Mouse (Mus musculus) midbrain, embryonic 12.5 days (tissue): Measurements from ENCODE around the gene Arfrp1. TPM values are rescaled to one million over a fixed set of nuclear protein-coding genes. Genes with fewer than 3 reads are reported as not detected.

Experiments
- ATAC-seq: fragments of 200-750 bp; cut with Nextera tagmentation; 2 replicates; pipeline ENCODE4 v1.8.0; 2017; ENCODE audit warnings: low read depth, moderate TSS enrichment, moderate library complexity; ENCODE audit not compliant: low FRiP score
- H3K27ac ChIP-seq: fragments of 300-500 bp; sonication (generic); replicated peaks from 2 replicates; pipeline ENCODE4 v1.5.1; 2016; ENCODE audit warnings: mild to moderate bottlenecking
- H3K27me3 ChIP-seq: fragments of 300-500 bp; sonication (generic); 2 replicates; pipeline ENCODE4 v1.6.1; 2016; ENCODE audit warnings: mild to moderate bottlenecking
- H3K36me3 ChIP-seq: fragments of 300-500 bp; sonication (generic); 2 replicates; pipeline ENCODE4 v1.6.1; 2016
- H3K4me1 ChIP-seq: fragments of 300-500 bp; sonication (generic); 2 replicates; pipeline ENCODE4 v1.6.1; 2016
- H3K4me2 ChIP-seq: fragments of 300-500 bp; sonication (generic); replicated peaks from 2 replicates; pipeline ENCODE4 v1.6.1; 2016; ENCODE audit warnings: mild to moderate bottlenecking, moderate library complexity
- H3K4me3 ChIP-seq: fragments of 300-500 bp; sonication (generic); 2 replicates; pipeline ENCODE4 v1.5.1; 2016; ENCODE audit warnings: mild to moderate bottlenecking
- H3K9ac ChIP-seq: fragments of 300-500 bp; sonication (generic); replicated peaks from 2 replicates; pipeline ENCODE4 v1.6.1; 2016; ENCODE audit warnings: mild to moderate bottlenecking, moderate library complexity
- H3K9me3 ChIP-seq: fragments of 300-500 bp; sonication (generic); 2 replicates; pipeline ENCODE4 v1.6.1; 2016; ENCODE audit warnings: mild to moderate bottlenecking
- WGBS: fragments of 180-500 bp; shearing (Covaris S2); methylation state at CpG from one replicate; pipeline ENCODE4 v1.1.7; 2016; 5-methylcytosine and 5-hydroxymethylcytosine counted together
- polyA plus RNA-seq: library from polyadenylated mRNA; unstranded; fragments of >200 nt; fragmentation: Nextera tagmentation; extraction: Ambion mirVana; gene quantifications from 2 replicates; pipeline ENCODE4 v1.2.1, GENCODE M21; 2016

Arfrp1 gene
- polyA plus RNA-seq, 1 experiment from 2014 or later: 84.0 TPM

DNA sequence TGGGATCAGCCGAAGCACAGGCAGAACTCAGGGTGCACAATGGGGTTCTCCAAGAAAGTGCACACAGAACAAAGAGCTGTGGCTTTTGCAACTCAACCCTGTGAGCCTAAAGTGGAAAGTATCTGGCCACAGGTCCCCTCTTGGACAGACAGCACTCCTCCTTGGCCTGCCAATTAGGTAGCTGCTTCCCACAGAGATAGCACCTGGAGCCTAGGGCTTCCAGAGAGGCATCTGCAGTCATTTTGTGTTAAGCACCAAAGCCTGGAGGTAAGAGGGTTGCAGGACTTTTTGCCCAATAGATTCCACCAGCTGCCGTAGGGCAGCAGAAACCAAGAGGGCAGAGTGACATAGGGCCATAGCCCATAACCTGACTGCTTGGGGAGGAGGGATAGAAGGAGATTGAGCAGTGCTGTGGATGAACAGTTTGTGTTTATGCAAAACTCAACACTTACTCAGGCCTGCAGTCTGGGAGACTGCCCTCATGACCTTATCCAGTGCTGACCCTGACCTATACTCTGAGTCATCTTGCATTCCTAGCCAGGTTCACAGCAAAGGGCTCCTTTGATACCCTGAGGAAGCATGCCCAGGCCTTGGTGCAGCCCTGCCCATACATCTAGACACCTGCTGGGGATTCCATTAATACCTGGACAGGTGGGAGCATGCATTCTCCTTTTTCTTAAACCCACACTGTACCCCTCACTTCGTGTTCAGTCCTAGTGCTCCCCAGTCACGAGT is 25.1 kb upstream of the Arfrp1 start:
- Histone ChIP-seq H3K4me3 (no peak overlapping the region), H3K27ac (no peak overlapping the region), H3K27me3 (no peaks in the 10 kb centered on the region), H3K4me2 (no peak overlapping the region), H3K9me3 (no peaks in the 10 kb centered on the region), H3K36me3 (peaks cover 56% of the 10 kb centered on the region), H3K9ac (no peak overlapping the region), H3K4me1 (no peaks in the 10 kb centered on the region)
- 81% methylated on average over 4 of the region's 4 CpGs for WGBS
- no peak for ATAC-seq

DNA sequence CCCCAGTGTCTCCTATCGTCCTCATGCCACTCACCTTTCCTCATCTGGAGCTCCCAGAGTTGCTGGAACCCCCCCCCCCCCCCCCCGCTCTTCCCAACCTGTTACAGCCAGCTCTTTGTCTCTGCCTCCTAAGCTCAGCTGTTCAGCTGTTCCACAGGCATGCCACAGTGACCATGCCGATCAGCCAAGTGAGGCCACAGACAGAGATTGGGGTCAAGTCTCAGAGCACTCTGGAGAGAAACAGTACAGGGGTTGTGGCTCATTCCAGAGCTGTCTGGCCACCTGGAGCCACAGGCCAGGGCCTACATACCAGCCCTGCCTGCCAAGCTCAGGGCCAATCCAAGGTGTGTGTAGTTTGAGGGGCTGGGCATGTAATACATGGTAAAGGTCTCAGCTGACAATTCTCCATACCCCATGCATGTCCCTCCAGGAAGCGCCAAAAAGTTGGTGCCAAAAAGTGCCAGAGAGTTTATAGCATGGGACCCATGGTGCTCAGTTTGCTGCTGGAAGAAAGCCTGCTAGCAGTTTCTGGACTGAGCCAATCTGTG is 21.5 kb upstream of the Arfrp1 start:
- Histone ChIP-seq H3K27me3 (no peaks in the 10 kb centered on the region), H3K4me1 (no peaks in the 10 kb centered on the region), H3K4me2 (no peak overlapping the region), H3K4me3 (no peak overlapping the region), H3K36me3 (peaks cover 65% of the 10 kb centered on the region), H3K9me3 (no peaks in the 10 kb centered on the region), H3K27ac (no peak overlapping the region), H3K9ac (no peak overlapping the region)
- ATAC-seq: no peak
- WGBS: 79% methylated on average over 3 of the region's 4 CpGs

- Histone ChIP-seq H3K27ac (no peak overlapping the region), H3K4me3 (no peak overlapping the region), H3K36me3 (peaks cover 68% of the 10 kb centered on the region), H3K4me2 (no peak overlapping the region), H3K27me3 (no peaks in the 10 kb centered on the region), H3K9me3 (no peaks in the 10 kb centered on the region), H3K9ac (no peak overlapping the region), H3K4me1 (no peaks in the 10 kb centered on the region)
- WGBS: 92% methylated on average over 3 of the region's 3 CpGs
- no peak for ATAC-seq
These were observed 20.7 kb upstream of the Arfrp1 start for GRCm38 (mm10) chr2:181385885-181386284.

DNA sequence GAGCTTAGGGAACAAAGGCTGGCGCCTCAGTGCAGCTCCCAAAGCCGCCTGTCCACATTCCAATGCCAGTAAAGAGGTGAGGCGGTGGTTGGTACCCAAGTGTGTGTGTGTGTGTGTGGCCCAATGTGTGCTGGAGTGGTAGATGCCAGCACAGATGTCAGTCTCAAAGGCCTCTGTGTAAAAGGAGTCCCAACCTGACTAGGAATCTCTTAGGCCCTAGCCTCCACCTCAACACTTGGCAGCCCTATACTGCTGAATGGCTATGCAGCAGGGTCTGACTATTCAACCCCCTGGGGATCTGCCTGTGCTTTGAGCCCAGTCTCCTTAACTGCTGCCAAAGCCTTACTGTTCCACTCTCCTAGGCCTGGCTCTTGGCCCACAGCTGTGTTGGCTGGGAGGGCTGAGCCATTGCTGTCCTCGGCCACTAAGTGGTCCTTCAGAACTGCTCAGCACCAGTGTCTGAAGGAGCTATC is 19.8 kb upstream of the Arfrp1 start:
- no peak for ATAC-seq
- H3K36me3 ChIP-seq: peaks cover 68% of the 10 kb centered on the region
- no peaks in the 10 kb centered on the region for H3K9me3 ChIP-seq
- H3K4me2 ChIP-seq: no peak overlapping the region
- no peak overlapping the region for H3K4me3 ChIP-seq
- no peaks in the 10 kb centered on the region for H3K4me1 ChIP-seq
- no peaks in the 10 kb centered on the region for H3K27me3 ChIP-seq
- H3K9ac ChIP-seq: no peak overlapping the region
- no peak overlapping the region for H3K27ac ChIP-seq
- 79% methylated on average over 4 of the region's 4 CpGs for WGBS

DNA sequence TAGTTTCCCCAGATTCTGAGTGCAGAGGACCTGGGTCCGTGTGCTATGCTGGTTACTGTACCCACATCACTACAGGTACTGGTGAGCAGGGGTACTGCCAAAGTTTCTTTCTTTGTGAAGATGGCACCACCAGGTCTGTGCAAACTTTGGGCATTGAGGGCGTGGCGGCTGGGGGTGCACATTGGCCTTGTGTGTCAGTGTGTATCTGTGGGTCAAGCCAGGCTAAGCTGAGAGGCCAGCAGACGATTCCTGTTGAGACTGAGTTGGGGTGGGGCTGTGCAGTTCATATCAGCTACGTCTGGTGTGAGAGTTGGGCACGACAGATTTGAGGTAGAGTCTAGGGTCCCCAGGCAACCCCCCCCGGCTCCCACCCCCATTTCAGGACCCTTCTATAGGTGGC is 19.3 kb upstream of the Arfrp1 start:
- Histone ChIP-seq H3K4me3 (no peak overlapping the region), H3K27ac (no peak overlapping the region), H3K9ac (no peak overlapping the region), H3K4me2 (no peak overlapping the region), H3K36me3 (peaks cover 68% of the 10 kb centered on the region), H3K27me3 (no peaks in the 10 kb centered on the region), H3K4me1 (no peaks in the 10 kb centered on the region), H3K9me3 (no peaks in the 10 kb centered on the region)
- WGBS: 92% methylated on average over 7 of the region's 7 CpGs
- no peak for ATAC-seq

DNA sequence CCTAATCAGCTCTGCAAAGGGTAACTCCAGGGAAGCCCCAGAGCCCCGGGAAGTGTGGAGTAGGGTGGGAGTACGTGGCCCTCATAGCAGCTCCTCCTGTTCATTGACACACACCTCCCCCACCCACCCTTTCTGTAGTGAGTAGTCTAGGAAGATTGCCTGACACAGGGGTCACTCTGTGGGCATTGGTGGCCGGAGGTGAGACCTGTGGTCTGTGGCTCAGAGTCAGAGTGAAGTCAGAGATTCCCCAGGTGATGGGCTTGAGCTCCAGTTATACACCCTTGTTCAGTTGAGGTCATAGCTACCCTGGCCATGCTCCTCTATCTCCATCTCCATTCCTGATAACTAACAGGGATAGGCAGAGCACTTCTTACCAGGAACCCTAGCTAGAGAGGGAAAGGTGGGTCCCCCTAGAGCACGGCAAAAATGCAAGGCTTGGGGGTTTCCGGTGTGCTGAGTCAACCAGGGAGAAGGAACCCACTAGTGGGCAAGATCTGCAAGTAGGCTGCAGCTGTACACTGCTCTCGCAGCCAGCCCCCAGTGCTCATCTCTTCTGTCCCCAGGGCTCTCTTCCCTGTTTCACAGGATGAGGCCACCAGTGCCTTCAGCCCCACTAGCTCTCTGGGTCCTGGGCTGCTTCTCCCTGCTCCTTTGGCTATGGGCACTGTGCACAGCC is 16.6 kb upstream of the Arfrp1 start:
- ATAC-seq: no peak
- Histone ChIP-seq H3K4me3 (no peak overlapping the region), H3K9ac (no peak overlapping the region), H3K4me1 (no peaks in the 10 kb centered on the region), H3K27me3 (no peaks in the 10 kb centered on the region), H3K36me3 (peaks cover 78% of the 10 kb centered on the region), H3K4me2 (no peak overlapping the region), H3K27ac (no peak overlapping the region), H3K9me3 (no peaks in the 10 kb centered on the region)
- WGBS: 95% methylated on average over 6 of the region's 6 CpGs

DNA sequence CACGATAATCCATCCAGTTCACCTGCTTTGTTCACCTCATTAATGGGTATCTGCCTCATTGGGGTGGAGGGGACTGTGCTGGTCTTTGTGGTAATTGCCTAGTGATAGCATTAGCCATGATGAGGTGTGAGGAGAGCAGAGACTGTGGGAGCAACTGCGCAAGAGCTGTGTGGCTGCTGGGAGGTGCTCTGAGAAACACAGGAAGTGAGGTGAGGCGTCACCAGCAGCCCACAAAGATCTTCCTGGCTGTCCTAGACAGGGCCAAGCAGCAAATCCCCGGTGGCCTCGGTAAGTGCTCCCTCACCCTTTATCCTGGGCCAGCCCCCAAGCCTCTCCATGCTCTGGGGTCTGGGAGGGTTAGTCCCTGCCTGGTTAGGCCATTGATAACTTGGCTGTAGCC is 15.9 kb upstream of the Arfrp1 start:
- Histone ChIP-seq H3K27me3 (no peaks in the 10 kb centered on the region), H3K4me3 (no peak overlapping the region), H3K4me2 (no peak overlapping the region), H3K9me3 (no peaks in the 10 kb centered on the region), H3K36me3 (peaks cover 71% of the 10 kb centered on the region), H3K27ac (no peak overlapping the region), H3K4me1 (no peaks in the 10 kb centered on the region), H3K9ac (no peak overlapping the region)
- no peak for ATAC-seq
- WGBS: 86% methylated on average over 5 of the region's 5 CpGs

- no peak overlapping the region for H3K27ac ChIP-seq
- no peaks in the 10 kb centered on the region for H3K27me3 ChIP-seq
- H3K9ac ChIP-seq: no peak overlapping the region
- H3K36me3 ChIP-seq: peaks cover 64% of the 10 kb centered on the region
- no peaks in the 10 kb centered on the region for H3K9me3 ChIP-seq
- no peak overlapping the region for H3K4me3 ChIP-seq
- ATAC-seq: no peak
- H3K4me2 ChIP-seq: no peak overlapping the region
- H3K4me1 ChIP-seq: no peaks in the 10 kb centered on the region
- whole genome bisulfite sequencing: 92% methylated on average over 5 of the region's 5 CpGs
These were observed 15.0 kb upstream of the Arfrp1 start for GRCm38 (mm10) chr2:181380251-181380650.

DNA sequence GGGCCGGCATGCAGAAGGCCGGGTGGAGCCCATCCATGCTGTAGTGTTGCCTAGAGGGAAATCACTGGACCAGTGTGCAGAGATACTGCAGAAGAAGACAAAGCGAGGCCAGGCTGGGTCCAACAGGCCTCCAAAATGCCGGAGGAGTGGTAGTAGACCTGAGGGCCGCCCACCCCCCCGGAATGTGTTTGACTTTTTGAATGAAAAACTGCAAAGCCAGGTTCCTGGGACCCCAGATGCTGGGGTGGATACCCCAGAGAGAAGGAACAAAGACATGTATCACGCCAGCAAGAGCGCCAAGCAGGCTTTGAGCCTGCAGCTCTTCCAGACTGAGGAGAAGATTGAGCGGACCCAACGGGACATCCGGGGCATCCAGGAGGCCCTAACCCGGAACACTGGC is 14.6 kb upstream of the Arfrp1 start, which contains the start of gene Lime1:
Lime1 (plus strand) TSS at position 301 of the 400 bp plus-strand sequence.
- no peaks in the 10 kb centered on the region for H3K4me1 ChIP-seq
- H3K4me2 ChIP-seq: no peak within 1 kb of the TSS
- H3K36me3 ChIP-seq: peaks cover 59% of the 10 kb centered on the region
- no peak within 1 kb of the TSS for H3K27ac ChIP-seq
- WGBS: 94% methylated on average over 12 of the region's 12 CpGs
- H3K27me3 ChIP-seq: no peaks in the 10 kb centered on the region
- ATAC-seq: no peak
- H3K9ac ChIP-seq: no peak within 1 kb of the TSS
- no peaks in the 10 kb centered on the region for H3K9me3 ChIP-seq
- no peak within 1 kb of the TSS for H3K4me3 ChIP-seq

- Histone ChIP-seq H3K4me3 (no peak overlapping the region), H3K9ac (no peak overlapping the region), H3K27ac (no peak overlapping the region), H3K36me3 (peaks cover 52% of the 10 kb centered on the region), H3K4me1 (no peaks in the 10 kb centered on the region), H3K27me3 (no peaks in the 10 kb centered on the region), H3K4me2 (no peak overlapping the region), H3K9me3 (no peaks in the 10 kb centered on the region)
- no peak for ATAC-seq
- WGBS: 92% methylated on average over 5 of the region's 5 CpGs
These were observed 13.5 kb upstream of the Arfrp1 start for GRCm38 (mm10) chr2:181378701-181379100.

DNA sequence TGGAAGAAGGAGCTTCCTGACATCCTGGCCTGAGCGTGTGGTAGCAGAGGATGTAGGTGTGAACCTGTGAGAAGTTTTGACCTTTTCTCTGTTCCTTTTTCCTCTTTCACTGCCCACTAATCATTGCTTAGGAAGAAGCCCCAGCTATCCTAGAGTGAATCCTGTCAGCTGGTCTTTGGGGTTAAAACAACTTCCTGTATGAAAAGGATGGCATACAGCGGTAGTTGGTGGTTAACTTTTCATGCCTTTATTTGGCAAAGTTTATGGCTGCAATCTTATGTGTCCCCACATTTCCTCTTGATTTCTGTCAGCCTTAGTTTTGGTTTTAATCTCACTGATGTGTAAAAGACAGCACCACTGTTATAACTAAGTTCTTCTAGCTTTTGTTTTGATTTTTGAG is 12.0 kb upstream of the Arfrp1 start:
- Histone ChIP-seq H3K4me2 (no peak overlapping the region), H3K36me3 (peaks cover 45% of the 10 kb centered on the region), H3K27me3 (no peaks in the 10 kb centered on the region), H3K27ac (no peak overlapping the region), H3K4me1 (no peaks in the 10 kb centered on the region), H3K9ac (no peak overlapping the region), H3K4me3 (no peak overlapping the region), H3K9me3 (no peaks in the 10 kb centered on the region)
- WGBS: 90% methylated on average over 2 of the region's 2 CpGs
- ATAC-seq: no peak

- WGBS: 95% methylated on average over 2 of the region's 2 CpGs
- Histone ChIP-seq H3K4me2 (no peak overlapping the region), H3K4me3 (no peak overlapping the region), H3K27ac (no peak overlapping the region), H3K9ac (no peak overlapping the region), H3K36me3 (peaks cover 31% of the 10 kb centered on the region), H3K27me3 (no peaks in the 10 kb centered on the region), H3K9me3 (no peaks in the 10 kb centered on the region), H3K4me1 (no peaks in the 10 kb centered on the region)
- no peak for ATAC-seq
These were observed 10.6 kb upstream of the Arfrp1 start for GRCm38 (mm10) chr2:181375787-181376186.
